Mouse (Mus musculus): ENCODE results near the gene Iqsec1.

Gene Iqsec1

DNA sequence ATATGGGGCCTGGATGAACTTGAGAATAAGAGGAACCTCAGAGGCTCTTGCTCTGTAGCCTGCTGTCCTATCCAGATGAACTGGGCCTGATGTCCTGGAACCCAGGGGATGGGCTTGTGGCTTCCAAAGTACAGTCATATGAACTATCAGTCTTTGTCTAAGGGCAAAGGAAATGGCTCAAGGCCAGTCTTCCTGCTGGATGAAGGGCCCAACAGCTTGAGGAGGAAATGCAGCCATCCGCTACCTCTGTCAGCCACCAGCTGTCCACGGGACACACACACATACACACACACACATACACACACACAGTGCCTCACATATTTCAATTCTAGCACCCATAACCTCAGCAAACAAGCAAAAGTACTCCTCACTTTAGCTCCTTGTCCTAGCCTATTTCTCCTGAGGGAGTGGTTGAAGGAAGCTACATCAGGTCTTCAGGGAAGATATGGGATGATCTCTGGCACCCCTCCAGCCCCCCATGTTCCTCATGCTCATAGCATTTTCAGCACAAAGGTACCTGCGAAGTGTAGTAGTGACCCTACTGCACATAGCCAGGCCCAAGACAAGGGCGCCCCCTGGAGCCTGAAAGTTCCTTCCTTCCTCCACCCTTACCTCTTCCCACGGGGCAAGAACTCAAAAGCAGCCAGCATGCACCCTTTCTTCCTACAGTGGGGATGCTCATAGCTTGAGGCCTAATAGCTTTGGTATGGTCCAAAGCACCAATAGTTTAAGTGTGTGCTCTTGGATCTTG, 267.3 kb downstream of the Iqsec1 start:
- DNase-seq, result no peak

DNA sequence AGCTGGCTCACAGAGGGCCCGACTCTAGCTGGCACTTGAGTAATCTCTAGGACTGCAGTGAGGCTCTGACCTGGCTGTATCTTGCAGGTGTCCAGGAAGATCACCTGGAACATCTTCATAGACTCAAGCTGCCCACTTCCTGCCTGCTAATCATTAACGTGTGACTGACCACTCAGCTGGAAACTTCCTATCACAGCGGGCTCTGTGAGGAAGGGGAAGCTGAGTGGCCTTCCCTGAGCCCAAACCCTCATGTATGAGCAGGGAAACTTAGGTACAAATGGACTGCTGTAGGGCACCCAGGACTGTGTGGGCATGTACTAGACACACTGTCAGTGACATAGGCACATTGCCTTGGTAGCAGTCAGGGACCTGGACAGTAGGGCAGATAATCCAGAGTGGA, 268.3 kb downstream of the Iqsec1 start:
- no peak for DNase-seq

DNA sequence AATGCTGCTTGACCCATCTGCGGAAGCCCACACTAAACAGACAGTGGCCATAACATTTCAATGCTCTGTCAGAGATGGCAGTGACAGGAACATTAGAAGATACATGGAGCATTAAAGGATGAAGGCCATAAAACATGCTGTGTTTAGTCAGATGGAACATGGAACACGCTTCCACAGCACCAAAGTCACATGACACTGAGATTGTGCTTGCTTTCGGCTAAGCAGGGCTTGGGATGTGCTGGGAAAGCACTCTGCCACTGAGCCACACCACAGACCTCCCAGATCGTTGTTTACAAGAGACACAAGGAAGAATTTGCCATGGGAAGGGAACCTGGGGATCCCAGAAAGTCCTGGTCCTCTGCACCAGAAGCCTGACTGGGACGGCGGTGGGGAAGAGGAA, 269.1 kb downstream of the Iqsec1 start:
- no peak for DNase-seq

DNA sequence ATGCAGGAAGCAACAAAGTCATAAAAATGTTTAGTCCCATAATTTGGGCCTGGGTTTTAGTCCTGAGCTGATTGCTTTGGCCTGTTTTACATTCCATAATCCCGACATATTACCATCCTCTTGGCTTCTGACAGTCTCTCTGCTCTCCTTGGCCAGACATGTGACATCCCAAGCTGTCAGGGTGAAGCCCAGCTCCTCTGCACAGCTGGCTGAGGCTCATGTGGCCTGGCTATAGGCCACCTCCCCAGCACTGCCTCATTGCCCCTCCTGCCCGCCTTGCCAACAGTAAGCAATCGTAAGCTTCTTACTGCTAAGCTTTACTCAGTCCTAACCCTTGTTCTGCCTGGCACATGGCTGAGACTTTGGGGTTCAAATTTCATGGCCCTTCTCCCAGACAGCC, 270.0 kb downstream of the Iqsec1 start:
- DNase-seq, result no peak

DNA sequence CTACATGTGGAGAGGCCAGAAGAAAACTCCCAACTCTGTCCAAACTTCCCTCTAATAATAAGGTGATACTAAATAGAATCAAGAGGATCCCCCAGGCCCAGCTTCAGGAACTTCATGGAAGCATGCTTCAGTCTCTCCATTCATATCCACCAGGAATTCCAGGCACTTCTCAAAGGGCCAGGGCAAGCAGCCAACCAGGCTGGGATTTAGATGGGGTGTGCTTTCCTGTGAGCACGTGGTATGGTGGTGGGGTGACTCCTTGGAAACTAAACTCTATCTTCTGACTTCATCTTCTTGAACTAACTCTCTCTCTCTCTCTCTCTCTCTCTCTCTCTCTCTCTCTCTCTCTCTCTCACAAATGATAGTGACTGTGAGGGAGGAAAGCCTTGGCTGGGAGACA, 270.8 kb downstream of the Iqsec1 start:
- DNase-seq, result no peak

DNA sequence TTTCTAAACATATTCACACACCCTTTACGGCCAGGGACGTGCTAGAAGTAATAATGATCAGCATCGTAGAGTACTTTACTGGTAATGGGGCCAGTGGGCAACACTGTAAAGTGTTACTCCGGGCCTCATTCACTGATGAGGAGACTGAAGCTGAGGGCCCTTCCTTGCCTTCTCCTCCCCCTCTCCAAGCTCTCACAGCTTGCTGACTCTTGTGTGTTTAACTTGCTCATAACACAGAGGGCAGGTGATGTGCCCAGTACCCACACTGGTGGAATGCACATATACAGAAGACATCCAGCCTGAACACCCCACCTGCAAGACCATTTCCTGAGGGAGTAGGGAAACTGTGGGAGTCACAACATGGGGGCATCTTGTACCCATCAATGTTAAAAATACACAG, 271.6 kb downstream of the Iqsec1 start:
- DNase-seq, result no peak

DNA sequence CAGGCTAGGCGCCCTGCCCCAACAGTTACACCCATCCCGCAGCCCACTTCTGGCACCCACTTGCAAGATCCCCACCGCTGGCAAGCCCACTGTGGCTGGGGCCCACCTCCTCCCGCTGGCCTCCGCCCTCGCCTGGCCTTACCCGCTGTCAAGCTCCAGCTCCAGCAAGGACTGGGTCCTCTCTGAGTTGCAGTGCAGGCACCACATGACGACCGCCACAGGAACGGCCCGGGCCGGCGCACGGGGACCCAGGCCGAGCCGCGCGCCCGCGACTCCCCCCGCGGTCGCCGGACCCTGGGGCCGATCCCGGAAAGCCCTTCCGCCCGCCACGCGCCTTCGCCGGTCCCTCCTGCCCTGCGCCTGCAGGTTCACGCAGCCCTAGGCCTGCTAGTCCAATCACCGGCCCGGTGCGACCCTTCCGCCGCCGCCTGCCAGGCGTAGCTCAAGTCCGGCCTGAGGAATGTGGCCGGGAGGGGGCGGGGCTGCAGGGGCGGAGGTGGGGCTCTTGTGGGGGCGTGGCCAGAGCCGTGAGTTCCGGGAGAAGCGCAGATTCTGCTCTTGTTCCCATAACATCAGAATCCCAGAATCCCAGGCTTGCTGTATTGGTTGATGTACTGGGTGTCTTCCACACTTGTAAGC, 272.3 kb downstream of the Iqsec1 start:
- peak; percentile 42 for DNase-seq

DNA sequence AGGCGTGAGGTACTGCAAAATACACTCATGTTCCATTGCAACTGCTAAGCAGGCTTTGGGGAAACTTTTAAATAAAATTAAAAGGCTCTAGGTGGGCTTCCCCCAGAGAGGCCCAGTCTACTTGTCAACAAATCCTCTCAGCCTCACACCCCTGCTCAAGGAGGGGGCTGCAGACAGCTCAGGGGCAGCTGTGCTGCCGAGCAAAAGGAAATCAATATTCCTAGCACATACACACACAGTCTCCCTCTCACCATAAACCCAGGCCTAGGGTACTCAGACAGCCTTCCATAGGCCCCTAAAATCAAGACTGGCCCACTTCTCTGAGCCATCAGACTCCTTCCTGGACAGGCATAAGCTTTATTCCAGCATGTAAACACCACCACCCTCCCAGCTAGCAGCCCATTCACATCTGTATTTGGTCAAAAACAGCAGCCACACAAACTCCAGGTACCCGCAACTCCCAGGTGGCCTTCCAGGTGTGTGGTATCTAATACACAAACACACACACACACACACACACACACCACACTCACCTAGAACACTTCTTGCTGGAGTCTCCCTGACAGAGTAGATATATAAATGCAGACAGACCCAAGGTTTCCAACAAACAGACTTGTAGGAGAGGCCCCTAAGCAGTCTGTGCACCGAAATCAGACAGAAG, 273.1 kb downstream of the Iqsec1 start:
- DNase-seq, result no peak

DNA sequence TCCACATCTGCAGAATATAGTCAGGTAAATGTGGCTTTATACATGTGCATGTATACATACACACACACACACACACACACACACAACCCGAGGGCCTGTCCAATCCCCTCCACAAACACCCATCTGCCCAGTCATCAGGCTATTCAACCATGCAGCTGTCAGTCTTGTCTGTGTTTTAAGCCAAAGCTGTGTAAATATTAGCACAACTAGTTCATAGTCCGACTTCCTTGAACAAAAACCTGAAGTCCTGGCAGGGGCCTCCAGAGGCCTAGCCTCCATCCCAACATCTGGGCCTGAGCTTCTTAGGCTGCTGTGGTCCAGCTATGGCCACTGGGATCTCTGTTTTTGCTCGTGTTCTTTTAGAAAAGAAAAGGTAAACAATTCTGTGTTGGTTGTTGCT, 274.8 kb downstream of the Iqsec1 start:
- DNase-seq, result no peak

DNA sequence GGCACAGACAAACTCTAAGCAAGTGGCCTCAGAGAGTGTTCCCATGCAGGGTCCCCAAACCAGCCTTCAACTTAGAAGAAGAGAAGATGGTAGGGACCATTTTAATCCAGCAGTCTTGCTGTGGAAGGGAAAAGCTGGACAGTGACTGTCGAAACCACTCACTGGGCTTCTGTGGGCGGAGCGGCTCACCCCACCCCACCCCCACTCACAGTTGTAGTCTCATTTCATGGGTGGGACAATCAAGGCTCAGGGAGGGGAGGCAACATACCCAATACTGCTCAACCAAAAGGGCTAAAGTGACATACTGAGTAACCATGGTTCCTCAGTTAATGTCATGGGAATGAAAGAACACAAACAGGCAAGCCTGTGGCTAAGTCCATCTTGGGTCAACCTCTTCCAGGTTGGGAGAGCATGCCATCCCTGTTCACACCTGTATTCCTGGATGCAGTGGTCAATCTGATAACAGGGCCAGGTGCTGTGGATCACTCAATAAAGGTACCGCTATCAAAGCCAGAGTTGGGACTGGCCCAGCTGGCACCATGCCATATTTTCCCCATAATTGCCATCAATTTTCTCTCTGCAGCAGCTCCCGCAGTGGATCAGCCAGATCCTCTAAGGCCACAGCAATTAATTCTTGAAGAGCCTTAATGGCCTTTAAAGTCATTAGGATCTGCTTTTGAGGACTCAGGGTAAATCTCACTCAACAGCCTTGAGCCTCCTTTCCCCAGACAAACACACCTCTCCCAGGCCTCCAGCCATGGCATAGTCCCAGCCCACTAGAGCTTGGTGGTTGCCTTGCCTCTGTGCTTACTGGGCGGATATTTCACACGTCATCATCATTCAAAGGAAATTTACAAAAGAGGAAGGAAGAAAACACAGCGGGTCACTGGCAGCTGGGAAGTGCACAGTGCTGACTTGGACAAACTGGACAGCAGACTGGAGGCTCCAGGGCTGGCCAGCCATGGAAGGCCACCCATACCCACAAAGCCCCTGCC, 275.7 kb downstream of the Iqsec1 start:
- no peak for DNase-seq

DNA sequence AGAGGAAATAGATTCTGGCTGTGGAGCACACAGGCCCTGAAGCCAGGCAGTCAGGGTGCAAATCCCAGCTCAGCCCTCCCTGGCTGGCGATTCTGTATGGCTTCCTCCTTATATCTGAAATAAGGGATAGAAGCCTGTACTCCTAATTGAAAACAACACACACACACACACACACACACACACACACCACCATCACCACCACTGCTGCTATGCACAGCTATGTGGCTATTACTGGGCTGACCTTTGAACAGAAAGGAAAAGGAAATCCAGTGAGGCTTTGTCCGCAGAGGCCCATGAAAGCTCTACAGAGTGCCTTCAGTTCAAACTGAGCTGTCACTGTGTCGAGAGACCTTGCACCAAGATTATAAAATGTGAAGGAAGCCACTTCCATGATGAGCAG, 276.4 kb downstream of the Iqsec1 start:
- no peak for DNase-seq

DNA sequence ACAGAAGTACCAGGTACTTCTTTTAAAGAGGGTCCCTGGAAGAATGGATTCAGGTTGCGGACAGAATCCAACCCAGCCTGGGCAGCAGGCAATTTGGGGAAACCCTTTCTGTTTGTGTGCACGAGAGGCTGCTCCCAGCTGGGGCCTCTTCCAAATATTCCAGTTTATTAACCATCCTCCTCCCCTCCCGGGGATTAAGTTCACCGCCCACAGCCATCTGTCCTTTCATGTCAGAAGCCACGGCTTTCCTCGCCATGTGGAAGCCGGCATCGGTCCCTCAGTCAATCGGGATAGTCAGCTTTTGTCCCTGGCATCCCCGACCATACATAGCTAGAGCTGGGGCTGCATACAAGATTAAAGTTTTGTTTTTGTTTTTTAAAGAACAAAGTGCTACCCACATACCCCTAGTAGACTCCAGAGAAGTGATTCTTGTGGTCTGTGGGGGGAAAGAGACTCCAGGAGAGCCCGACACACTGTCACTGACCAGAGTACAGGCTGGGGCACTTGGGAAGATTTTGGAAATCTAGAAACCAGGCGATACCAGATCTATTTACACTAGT, 276.9 kb downstream of the Iqsec1 start:
- no peak for DNase-seq

DNA sequence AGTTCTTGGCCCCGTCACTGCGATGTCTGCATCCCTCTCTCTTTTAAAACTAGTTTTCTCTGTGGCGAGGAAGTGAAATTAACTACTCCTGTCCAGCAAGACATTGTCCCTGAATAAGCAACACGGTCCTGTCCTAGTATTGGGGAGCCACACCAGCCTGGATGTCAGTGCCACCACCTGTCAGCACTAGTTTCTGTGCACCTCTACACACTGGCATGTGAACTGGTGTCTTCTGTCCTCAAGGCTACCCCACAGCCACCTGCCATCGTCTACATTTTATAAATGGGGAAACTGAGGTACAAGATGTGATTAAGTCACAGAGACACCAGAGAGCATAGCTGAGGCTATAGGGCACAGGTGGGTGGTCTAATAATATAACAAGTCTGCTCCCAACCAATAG, 277.7 kb downstream of the Iqsec1 start:
- no peak for DNase-seq

DNA sequence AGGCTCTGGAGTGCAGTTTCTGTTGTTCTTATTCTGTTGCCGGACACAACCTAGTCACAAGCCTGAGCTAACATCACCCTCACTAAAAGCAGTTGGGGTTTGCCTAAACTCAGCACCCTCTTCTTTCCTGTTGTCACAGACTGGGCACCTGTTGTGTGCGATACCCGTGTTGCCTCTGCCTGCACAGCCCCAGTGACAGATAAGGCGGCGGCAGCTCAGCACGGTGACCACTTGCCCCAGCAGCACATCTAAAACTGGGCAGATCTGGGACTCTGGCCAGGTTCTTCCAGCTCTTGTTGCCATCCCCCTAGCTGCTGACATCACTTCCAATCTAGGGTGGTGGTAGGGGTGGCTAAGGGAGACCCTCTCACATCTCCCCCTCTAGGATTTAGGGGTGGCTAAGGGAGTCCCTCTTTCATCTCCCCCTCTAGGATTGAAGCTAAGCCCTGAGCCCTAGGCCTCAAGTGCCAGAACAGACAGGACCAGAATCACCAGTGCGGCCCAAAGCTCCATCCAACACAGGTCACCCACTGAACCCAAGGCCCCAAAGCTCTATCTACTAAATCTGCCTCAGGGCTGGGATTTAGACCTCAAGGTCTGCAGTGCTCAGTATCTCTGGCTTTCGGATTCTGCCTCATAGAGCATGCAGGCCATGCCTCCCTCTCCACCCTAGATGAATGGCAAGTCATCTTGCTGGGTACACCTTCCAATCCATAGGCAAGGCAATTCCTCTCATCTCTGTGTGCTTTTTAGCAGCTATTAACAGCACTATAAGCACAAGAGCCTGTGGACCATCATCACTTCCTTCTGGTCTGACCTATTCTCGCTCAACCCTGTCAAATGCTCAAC, 278.3 kb downstream of the Iqsec1 start:
- DNase-seq, result no peak

DNA sequence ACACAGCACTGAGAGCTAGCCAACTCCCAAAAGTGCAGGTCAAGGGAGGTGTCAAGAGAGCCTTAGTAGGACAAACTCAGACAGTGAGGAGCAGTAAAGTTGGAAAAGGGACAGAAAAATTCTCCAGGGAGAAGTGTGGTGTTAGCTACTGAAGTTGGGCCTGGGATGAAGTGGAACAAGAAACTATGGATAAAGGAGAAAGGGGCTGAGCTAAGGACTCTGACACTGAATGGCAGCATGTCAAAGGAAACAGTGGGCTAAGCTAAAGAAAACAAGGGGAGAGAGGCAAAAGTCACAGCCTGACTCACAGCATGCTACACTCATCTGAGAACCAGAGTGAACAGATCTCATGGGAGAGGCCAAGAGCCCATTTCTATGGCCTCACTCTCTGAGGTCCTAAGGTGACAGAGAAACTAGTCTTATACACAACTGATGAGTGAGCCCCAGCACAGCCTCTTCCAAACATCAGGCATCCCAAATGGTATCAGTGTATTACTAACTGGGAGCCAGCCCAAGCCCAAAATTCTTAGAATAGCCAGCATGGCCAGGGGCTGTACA, 280.3 kb downstream of the Iqsec1 start:
- no peak for DNase-seq

DNA sequence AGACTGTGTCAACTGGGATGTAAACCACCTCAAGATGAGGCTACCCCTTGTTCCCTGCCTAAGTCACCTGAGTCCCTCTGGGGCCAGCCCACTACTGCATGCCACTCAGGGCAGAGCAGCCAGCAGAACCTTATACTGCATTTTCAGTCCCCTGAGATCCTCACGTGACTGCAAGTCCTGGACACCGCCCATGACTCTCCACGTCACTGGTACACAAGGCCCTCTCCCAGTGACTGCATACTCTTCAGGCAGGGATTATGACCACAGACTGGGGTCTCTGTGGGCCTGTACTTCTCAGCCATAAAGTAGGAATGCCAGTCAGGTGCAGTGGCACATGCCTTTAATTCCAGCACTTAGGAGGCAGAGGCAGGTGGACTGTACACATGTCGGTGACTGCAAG, 281.3 kb downstream of the Iqsec1 start:
- no peak for DNase-seq

DNA sequence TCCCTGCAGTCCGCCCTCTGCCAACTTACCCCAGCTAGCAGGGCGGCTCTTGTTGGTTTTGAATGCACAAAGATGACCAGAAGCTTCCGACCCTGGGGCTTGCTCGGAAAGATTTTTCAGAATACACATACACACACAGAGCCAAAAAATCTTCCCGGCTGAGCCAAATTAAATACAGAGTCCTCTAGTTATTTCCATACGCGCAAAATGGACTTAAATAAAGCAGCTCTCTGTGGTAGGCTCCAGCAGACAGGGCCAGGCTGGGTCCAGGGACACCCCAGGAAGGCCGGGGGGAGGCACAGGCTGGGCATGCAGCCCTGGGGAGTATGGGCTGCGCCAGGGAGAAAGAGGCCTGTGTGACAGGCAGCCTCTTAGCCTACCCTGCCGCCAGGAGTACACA, 282.0 kb downstream of the Iqsec1 start:
- DNase-seq, result peak; percentile 48

DNA sequence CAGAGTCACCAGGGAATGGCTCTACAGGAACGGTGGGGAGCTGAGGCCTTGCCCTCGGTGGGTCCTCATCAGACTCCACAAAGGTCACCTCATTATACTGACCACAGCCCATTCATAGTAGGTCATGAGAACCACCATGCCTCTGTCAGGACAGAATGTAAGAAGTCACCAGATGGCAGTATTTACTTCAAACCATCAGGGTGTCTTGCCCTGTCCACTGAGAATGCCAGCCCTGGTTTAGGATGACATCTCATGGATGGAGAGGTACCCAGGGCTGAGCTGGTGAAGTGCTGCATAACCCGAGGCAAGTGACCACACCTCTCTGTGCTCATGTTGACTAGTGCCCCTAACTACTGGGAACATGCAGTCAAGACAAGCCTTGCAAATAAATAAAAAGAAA, 282.7 kb downstream of the Iqsec1 start:
- no peak for DNase-seq

DNA sequence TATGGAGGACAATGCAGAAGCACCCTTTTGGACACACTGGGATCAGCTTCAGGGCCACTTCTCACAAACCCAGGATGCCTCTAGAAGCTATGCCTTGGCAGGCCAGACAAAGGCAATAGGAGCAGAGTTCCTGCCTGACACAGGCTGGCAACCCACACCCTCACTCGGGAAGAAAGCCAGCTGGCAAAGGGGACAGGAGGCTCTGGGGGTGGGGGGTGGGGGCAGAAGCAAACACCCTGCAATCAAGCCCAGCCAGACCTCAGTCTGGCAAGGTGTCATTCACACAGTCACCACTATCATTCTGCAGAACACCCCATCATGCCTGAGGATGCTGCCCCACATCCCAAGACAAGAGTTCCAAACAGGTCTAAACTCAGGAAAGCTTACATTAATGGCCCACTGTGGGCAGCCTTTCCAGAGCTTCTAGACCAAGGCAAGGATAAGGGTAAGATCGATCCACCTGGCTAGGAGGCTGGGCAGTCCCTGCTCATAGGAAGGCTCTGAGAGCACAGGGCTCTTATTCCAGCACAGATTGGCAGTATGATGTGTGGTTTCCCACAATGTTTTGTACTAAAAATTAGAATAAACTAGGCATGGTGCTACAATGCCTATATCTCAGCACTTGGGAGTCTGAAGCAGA, 283.7 kb downstream of the Iqsec1 start:
- DNase-seq, result no peak

DNA sequence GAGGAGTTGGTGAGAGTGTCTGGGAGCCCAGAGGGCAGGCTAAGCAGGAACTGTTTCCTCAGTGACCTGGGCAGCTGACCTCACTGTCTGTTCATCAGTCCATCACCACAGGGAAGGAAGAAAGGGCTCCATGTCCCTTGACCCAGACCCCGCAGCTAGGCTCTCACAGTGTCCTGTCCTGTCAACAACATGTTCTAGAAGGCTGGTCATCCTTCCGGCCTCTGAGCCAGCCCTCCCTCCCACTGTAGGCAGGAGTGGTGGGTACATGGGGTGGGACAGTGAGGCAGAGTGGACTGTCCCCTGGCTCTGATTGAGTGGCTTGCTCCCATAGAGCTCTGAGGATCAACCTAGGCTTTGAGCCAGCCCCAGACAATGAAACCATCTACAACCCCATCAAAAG, 284.7 kb downstream of the Iqsec1 start:
- no peak for DNase-seq
